Mouse (Mus musculus): ENCODE measurements at regions not wholly inside any gene's neighbourhood (a gene's known extent, or its start where the extent isn't known, plus 50 kb on each side); places are given as distances from the start of the nearest gene placed in this dataset.

DNA sequence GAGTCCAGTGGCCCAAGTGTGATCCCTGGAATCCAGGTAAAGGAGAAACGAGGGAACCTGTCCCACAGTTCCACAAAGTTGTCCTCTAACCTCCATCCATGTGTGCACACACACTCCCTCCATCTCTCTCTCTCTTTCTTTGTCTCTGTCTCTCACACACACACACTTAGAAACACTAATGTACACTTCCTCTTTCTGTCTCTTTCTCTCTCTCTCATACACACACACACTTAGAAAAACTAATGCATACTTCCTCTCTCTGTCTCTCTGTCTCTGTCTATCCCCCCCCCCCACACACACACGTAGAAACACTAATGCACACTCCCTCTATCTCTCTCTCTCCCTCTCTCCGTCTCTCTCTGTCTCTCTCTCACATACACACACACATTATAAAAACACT, 61.2 kb upstream of the Bmp2k start:
- Histone ChIP-seq H3K4me1 (peaks cover 3% of the 10 kb centered on the region; the same call in 1 of the 2 replicates), H3K27me3 (no peaks in the 10 kb centered on the region), H3K9ac (no peak overlapping the region), H3K36me3 (no peaks in the 10 kb centered on the region), H3K9me3 (replicated peaks) (no peaks in the 10 kb centered on the region), H3K27ac (replicated peaks) (no peak overlapping the region), H3K4me2 (replicated peaks) (no peak overlapping the region), H3K4me3 (replicated peaks) (no peak overlapping the region)
- ATAC-seq (ENCODE audit: insufficient number of reproducible peaks, low FRiP score, low TSS enrichment, low read depth), result no peak
- 83% methylated on average over 3 of the region's 3 CpGs for WGBS

DNA sequence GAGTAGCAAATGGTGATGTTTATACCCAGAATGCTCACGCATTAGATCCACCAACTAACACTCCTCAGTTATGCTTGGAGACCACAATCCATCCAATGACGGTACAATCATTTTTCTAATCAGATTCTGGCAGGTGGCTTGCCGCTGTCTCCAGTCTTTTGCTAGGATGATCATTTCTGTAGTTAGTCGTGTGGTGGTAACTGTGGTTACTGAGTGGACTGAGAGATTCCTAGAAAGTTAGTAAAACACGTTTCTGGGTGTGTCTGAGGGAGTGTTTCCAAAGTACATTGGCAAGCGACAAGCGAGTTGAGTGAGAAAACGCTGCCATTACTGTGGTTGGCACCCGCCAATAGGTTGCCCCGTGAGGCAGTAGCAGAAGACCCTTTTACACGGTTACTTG, 58.8 kb upstream of the Bmp2k start:
- no peaks in the 10 kb centered on the region for H3K9me3 ChIP-seq (replicated peaks)
- H3K27ac ChIP-seq (replicated peaks), result no peak overlapping the region
- no peak for ATAC-seq (ENCODE audit: insufficient number of reproducible peaks, low FRiP score, low TSS enrichment, low read depth)
- no peaks in the 10 kb centered on the region for H3K27me3 ChIP-seq
- 75% methylated on average over 11 of the region's 11 CpGs for WGBS
- H3K4me3 ChIP-seq (replicated peaks), result no peak overlapping the region
- peaks cover 3% of the 10 kb centered on the region; the same call in 1 of the 2 replicates for H3K4me1 ChIP-seq
- H3K4me2 ChIP-seq (replicated peaks), result no peak overlapping the region
- no peaks in the 10 kb centered on the region for H3K36me3 ChIP-seq
- no peak overlapping the region for H3K9ac ChIP-seq

- 56% methylated on average over 1 of the region's 1 CpGs for WGBS
- no peak for ATAC-seq (ENCODE audit: insufficient number of reproducible peaks, low FRiP score, low TSS enrichment, low read depth)
- Histone ChIP-seq H3K4me1 (peaks cover 3% of the 10 kb centered on the region; the same call in 1 of the 2 replicates), H3K27ac (replicated peaks) (no peak overlapping the region), H3K9me3 (replicated peaks) (no peaks in the 10 kb centered on the region), H3K36me3 (no peaks in the 10 kb centered on the region), H3K4me3 (replicated peaks) (no peak overlapping the region), H3K9ac (no peak overlapping the region), H3K4me2 (replicated peaks) (no peak overlapping the region), H3K27me3 (no peaks in the 10 kb centered on the region)
Observed at GRCm38 (mm10) chr5:96939273-96939672, 58.2 kb upstream of the Bmp2k start.

- H3K27me3 ChIP-seq, result no peaks in the 10 kb centered on the region
- no peaks in the 10 kb centered on the region for H3K9me3 ChIP-seq (replicated peaks)
- H3K36me3 ChIP-seq, result no peaks in the 10 kb centered on the region
- H3K27ac ChIP-seq (replicated peaks), result no peak overlapping the region
- no peak overlapping the region for H3K4me3 ChIP-seq (replicated peaks)
- WGBS, result 74% methylated on average over 12 of the region's 12 CpGs
- H3K9ac ChIP-seq, result no peak overlapping the region
- peaks cover 3% of the 10 kb centered on the region; the same call in 1 of the 2 replicates for H3K4me1 ChIP-seq
- ATAC-seq (ENCODE audit: insufficient number of reproducible peaks, low FRiP score, low TSS enrichment, low read depth), result no peak
- H3K4me2 ChIP-seq (replicated peaks), result no peak overlapping the region
Observed at GRCm38 (mm10) chr5:96940170-96941086, 57.1 kb upstream of the Bmp2k start.

DNA sequence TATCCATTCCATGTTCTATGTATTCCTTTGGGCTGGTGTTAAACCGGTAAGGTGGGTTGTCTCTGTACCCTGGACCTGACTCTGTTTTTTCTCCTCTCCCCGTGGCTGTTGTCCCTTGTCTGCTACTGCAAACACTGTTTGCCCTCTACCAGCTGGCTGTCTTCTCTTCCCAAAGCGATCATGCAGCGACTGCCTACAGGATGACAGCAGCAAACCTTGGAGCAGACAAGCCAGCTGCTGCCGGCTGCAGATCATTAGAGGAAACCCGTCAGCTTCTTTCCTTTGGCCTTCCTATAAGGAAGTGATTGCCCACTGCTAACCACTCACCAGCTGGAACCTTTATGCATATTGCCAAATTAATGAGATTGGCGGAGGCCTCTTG, 56.4 kb upstream of the Bmp2k start:
- no peak for ATAC-seq (ENCODE audit: insufficient number of reproducible peaks, low FRiP score, low TSS enrichment, low read depth)
- Histone ChIP-seq H3K27ac (replicated peaks) (no peak overlapping the region), H3K36me3 (no peaks in the 10 kb centered on the region), H3K9ac (no peak overlapping the region), H3K4me3 (replicated peaks) (no peak overlapping the region), H3K4me2 (replicated peaks) (no peak overlapping the region), H3K9me3 (replicated peaks) (no peaks in the 10 kb centered on the region), H3K4me1 (peaks cover 3% of the 10 kb centered on the region; the same call in 1 of the 2 replicates), H3K27me3 (no peaks in the 10 kb centered on the region)
- WGBS, result 33% methylated on average over 7 of the region's 7 CpGs

DNA sequence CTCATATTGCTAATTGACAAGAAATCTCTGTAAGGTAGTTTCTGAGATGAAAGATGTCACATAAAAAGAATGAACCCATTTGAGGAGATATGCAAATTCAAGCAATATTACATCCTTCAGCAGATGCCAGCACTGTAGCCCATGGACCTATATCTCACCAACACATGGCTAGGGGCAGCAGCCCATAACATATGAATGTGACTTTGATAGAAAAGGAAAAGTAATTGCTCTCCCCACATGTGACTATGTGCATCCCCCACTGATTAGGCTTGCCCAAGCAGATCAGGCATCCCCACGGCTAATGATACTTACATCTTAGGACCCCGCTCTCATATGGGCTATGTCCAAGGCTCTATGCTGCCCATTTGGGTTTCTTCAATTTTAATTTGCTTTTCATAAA, 56.0 kb upstream of the Bmp2k start:
- Histone ChIP-seq H3K9ac (no peak overlapping the region), H3K4me2 (replicated peaks) (no peak overlapping the region), H3K4me1 (peaks cover 3% of the 10 kb centered on the region; the same call in 1 of the 2 replicates), H3K4me3 (replicated peaks) (no peak overlapping the region), H3K36me3 (no peaks in the 10 kb centered on the region), H3K27ac (replicated peaks) (no peak overlapping the region), H3K9me3 (replicated peaks) (no peaks in the 10 kb centered on the region), H3K27me3 (no peaks in the 10 kb centered on the region)
- no peak; the same call in 1 of the 2 replicates for ATAC-seq (ENCODE audit: insufficient number of reproducible peaks, low FRiP score, low TSS enrichment, low read depth)
- WGBS, result 72% methylated on average over 2 of the region's 2 CpGs

Data from embryonic facial prominence, embryonic 15.5 days (tissue).